Mouse (Mus musculus) adipocyte (in vitro differentiated cells): ENCODE data around the gene Cdca7l.
"Not testable (repeated sequence)": the region's sequence is repeated elsewhere in the genome, so short reads cannot be mapped to it uniquely, and the experiment has no call there.

Experiments used
- DNase-seq: peaks from one replicate; pipeline ENCODE4 v3.0.0-alpha.2; 2016; ENCODE audit warnings: low spot score

Gene Cdca7l

GRCm38 (mm10) chr12:117862655-117863054 lies 58.6 kb downstream of the Cdca7l start:
- no peak for DNase-seq

DNA sequence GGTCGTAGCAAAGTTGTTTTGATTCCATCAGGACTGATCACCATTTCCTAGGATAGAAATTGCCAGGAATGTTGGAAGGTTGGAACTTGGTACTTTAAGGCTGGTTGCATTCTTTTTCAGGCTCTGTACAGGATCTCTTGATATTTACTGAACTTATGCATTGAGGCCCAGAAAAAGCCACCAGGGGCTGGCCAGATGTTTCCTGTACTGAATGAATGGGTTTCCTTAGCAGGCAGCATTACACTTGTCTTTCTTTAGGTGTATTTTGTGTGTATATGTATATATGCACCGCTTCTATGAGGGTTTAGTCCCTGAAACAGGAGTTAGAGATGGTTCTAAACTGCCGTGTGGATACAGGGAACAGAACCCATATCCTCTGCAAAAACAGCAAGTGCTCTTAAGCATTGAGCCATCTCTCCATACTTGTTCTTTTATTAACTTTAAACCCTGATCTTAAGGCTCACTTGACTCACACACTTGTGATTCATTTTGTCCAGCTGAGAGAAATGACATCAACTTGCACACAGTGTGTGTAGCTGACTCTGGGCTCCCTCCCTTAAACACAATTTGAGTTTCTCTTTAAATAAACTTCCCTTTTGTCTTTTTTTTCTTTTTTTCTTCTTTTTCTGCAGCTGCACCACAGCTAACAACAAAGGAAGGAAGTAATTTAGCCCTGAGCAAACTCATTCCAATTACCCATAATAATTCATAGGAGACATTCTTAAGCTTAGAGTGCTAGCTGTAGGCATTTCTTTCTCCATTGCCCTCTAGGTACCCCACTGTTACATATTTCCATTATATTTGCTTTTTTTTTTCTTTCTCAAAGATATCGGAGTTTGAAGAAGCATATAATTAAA lies 63.8 kb downstream of the Cdca7l start:
- DNase-seq = no peak

DNA sequence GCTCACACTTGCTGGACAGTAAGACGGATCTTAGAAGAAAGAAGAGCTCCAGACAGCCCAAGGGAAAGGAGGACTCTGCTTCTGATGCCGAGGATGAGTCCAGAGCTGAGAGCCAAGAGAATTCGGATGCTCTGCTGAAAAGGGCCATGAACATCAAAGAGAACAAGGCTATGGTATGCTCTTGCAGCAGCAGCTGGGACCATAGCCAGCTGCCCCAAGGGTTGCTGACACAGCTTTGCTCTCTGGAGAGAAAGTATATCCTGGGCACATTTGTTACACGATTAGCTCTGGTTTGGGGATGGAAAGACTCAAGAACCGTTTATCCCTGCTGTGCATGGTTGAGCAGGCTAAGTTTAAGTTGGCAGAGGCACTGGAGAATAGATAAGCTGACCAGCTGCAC lies 68.2 kb downstream of the Cdca7l start:
- peak; percentile 15 for DNase-seq

DNA sequence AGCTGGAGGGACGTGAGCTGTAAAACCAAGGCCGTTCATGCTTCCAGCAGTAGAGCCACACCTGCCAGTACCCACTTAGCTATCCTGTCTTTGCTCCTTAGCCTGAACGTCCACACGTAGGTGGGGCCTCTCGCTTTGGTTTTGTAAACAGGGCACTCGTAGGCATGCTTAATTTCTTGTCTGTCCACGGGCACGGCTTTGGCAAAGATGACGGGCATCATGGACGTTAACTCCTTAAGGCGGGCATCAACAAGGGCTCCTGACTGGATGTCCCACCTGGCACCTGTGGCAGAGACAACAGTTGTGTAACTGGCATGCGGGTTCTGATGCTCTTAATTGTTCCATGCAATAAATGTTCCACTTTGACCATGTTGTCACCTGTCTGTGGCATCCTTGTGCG lies 74.3 kb downstream of the Cdca7l start:
- DNase-seq = no peak

DNA sequence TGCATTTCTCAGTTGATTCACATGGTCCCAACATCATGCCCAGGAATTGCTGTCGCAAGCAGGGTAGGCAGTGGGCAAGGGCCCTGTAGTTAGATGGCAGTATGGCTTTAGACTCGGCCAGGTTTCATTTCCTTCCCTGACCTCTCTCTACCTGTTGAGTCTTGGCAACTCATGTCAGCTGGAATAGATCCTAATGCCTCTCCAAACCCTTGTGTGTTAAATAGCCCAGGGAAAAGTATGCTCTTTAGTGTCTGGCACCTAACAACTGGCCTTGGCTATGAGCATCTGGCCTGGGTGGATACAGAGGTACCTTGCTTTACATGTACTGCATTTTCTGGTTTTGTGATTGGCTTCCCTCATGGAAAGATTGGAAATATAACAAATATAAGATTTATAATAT lies 80.5 kb downstream of the Cdca7l start:
- no peak for DNase-seq

- DNase-seq = no peak
Observed at GRCm38 (mm10) chr12:117887422-117887821, 83.3 kb downstream of the Cdca7l start.

DNA sequence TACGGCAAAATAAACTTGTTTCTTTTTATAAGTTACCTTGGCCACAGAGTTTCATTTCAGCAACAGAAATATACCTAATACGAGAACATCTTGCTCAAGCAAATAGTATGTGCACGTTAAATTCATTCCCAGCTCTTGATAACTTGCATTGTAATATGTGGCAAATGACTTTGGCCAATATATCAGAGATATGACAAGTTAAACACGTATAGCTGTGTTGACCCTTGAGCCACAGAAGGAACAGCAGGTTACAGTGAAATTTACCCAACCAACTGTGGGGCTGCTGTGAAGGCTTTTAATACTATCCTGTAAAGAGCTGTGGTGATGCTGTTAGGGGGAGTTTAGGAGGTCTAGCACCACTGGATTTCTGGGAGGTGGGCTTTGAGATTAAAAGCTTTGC lies 96.7 kb downstream of the Cdca7l start:
- DNase-seq = not testable (repeated sequence)

- peak; percentile 3 for DNase-seq
Observed at GRCm38 (mm10) chr12:117901352-117901751, 97.3 kb downstream of the Cdca7l start.

GRCm38 (mm10) chr12:117903671-117904070 lies 99.6 kb downstream of the Cdca7l start:
- DNase-seq = no peak

- peak; percentile 65 for DNase-seq
Observed at GRCm38 (mm10) chr12:117905232-117905840, 101.2 kb downstream of the Cdca7l start.

- DNase-seq = no peak
Observed at GRCm38 (mm10) chr12:117911396-117911795, 107.3 kb downstream of the Cdca7l start.

DNA sequence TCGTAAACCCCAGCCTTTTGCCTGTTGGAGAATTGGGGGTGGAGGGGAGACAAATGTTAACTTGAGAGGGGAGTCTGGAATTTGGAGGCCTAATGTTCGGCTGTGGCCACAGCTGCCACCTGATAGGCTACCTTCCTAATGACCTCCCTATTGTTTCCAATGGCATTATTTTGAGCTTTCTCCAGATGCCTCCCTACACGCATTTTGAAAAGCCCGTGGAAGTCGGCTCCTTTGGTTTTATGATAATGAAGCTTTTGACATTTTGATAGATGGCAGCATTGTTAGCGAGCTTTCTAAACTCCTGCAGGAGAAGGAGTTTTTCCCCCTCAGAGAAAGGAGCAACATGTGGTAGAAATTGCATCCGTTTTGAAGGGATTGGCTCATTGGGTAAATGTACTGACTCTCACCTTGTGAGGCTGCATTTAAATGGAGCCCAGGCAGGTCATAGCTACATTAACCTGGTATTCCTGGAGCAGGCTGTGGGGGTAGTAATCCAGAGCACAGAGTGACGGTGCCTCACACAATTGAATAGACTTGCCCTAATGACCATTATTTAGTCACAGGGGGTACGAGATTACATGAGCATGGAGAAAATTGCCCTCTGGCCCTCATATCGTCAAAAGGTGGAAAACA lies 110.6 kb downstream of the Cdca7l start:
- no peak for DNase-seq

DNA sequence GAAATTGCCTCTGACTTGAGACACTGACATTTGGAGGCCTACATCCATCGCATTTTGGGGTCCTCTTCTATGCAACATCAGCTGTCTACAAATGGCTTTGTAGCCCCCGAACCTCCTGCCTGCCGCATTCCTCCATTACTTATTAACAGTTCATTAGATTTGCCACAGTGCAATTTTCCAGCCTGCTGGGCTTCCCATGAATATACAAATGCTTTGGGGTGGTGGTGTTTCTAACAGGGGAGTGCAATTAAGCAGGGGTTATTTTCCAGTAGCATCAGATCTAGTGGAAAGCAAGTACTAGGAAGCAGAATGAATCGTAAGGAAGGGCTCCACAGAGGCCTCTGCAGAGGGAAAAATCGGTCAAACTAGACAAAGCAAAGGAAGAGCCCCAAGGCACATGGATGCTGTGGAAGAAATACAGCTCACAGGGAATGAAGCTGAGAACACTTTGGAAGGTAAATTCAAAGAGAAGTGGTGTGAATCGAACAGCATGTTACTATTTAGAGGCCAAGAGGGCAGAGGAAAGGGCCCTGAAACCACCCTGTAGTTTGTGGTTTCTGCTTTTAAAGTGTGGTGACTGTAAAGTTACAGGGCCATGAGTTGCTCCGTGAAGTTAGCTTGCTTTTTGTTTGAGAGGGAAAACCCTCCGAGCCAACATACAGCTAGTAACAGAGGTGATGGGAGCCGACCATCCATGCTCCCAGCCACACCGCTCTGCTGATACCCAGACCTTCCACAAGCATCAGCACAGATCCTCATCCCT lies 111.9 kb downstream of the Cdca7l start:
- DNase-seq = no peak
